Mouse (Mus musculus) embryo, embryonic 11.5 days (tissue): ENCODE measurements around the gene Dkkl1.

Source experiments
- DNase-seq: peaks from one replicate; pipeline ENCODE4 v3.0.0-alpha.2; 2012; ENCODE audit warnings: low read depth, low spot score

The Dkkl1 gene

GRCm38 (mm10) chr7:45229459-45230203 is 17.7 kb upstream of the Dkkl1 start:
- no peak for DNase-seq

- no peak for DNase-seq
Measured at GRCm38 (mm10) chr7:45229046-45229445, 17.1 kb upstream of the Dkkl1 start.

GRCm38 (mm10) chr7:45228548-45228947 is 16.6 kb upstream of the Dkkl1 start:
- DNase-seq: no peak

GRCm38 (mm10) chr7:45226421-45226820 is 14.5 kb upstream of the Dkkl1 start:
- DNase-seq: no peak

- no peak for DNase-seq
Measured at GRCm38 (mm10) chr7:45224826-45225225, 12.9 kb upstream of the Dkkl1 start.

GRCm38 (mm10) chr7:45221680-45222079 is 9.7 kb upstream of the Dkkl1 start:
- DNase-seq: no peak

GRCm38 (mm10) chr7:45216442-45217183 is 4.7 kb upstream of the Dkkl1 start:
- peak; percentile 90 for DNase-seq

GRCm38 (mm10) chr7:45215673-45216441 is 3.9 kb upstream of the Dkkl1 start, which contains the start of gene Tead2:
TSS of gene Tead2 (plus strand) at chr7:45215753.
- peak; percentile 69 for DNase-seq

GRCm38 (mm10) chr7:45213708-45214107 is 1.8 kb upstream of the Dkkl1 start:
- no peak for DNase-seq

- DNase-seq: no peak
Measured at GRCm38 (mm10) chr7:45212356-45212755, 409 bp upstream of the Dkkl1 start.

- no peak for DNase-seq
Measured at GRCm38 (mm10) chr7:45211070-45211469, 877 bp downstream of the Dkkl1 start.

GRCm38 (mm10) chr7:45208260-45208659 is 3.7 kb downstream of the Dkkl1 start:
- no peak for DNase-seq

- DNase-seq: peak; percentile 99
Measured at GRCm38 (mm10) chr7:45204380-45205143, 7.4 kb downstream of the Dkkl1 start, which contains the start of gene Ccdc155. TSS of gene Ccdc155 (minus strand) at chr7:45204892.

- DNase-seq: no peak
Measured at GRCm38 (mm10) chr7:45202654-45203053, 9.3 kb downstream of the Dkkl1 start.

GRCm38 (mm10) chr7:45198961-45199360 is 13.0 kb downstream of the Dkkl1 start:
- DNase-seq: no peak

GRCm38 (mm10) chr7:45198435-45198834 is 13.5 kb downstream of the Dkkl1 start:
- DNase-seq: peak; percentile 63

GRCm38 (mm10) chr7:45196994-45197393 is 15.0 kb downstream of the Dkkl1 start:
- no peak for DNase-seq

- no peak for DNase-seq
Measured at GRCm38 (mm10) chr7:45196176-45196535, 15.8 kb downstream of the Dkkl1 start.

- DNase-seq: no peak
Measured at GRCm38 (mm10) chr7:45195341-45196175, 16.4 kb downstream of the Dkkl1 start.
